Mouse (Mus musculus): ENCODE measurements around the gene Stfa1.

DNA sequence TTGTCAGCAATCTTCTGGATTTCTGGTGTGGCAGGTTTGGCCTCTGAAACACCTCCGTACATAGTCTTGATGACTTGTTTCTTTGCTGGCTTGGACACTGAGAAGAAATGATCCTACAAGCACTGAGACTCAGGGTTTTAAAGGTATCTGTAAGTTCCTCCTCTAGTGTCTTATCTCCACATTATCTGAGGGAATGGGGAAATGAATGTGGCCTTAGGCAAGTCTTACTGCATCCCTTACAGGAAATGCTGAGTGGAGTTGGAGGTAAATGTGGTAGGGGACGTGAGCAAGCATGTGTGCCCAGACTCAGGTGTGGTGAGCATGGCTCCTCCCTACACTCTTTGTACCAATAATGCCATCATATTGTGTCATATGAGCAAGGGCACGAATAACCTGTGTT, 57.5 kb downstream of the Stfa1 start, which contains the start of gene BC117090:
- TF ChIP-seq POLR2A (IDR thresholded peaks at IDR 0.05; ENCODE audit: insufficient read depth, low read length) (no peak), CTCF (IDR thresholded peaks at IDR 0.05; ENCODE audit: low read depth, low read length) (no peak), EP300 (IDR thresholded peaks at IDR 0.05; ENCODE audit: insufficient read depth, low read depth, low read length) (no peak)

Data from ES-Bruce4 (cell line).